Mouse (Mus musculus): ENCODE results near the gene Gm4064. TPM values are rescaled to one million over a fixed set of nuclear protein-coding genes. Genes with fewer than 3 reads are reported as not detected.

Gm4064 gene
- polyA plus RNA-seq (2015; fragmentation: Nextera tagmentation; extraction: Ambion mirVana), result not detected in 2 replicates

DNA sequence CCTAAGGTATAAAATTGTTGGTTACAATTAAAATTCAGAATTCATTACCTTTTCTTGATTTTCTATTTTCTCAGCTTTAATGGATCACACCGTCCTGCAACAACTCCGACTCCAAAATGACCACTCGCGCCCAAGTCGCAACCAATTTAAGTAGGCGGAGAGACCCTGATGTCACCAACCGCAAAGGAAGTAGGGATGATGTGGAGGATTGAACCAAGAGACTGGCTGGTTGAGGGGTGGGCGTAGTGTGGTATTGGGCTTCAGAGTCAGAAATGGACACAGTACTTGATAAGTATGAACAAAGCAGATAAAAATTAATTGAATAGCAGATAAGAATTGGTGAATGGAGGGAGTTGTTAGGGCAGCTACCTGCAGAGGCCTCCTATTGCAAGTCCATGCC lies at the start of gene Gm4064:
Gene Gm4064, minus strand, starts transcription at position 101 of the 400 bp plus-strand sequence.

DNA sequence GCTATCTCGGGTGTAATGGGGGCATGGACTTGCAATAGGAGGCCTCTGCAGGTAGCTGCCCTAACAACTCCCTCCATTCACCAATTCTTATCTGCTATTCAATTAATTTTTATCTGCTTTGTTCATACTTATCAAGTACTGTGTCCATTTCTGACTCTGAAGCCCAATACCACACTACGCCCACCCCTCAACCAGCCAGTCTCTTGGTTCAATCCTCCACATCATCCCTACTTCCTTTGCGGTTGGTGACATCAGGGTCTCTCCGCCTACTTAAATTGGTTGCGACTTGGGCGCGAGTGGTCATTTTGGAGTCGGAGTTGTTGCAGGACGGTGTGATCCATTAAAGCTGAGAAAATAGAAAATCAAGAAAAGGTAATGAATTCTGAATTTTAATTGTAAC lies 34.4 kb upstream of the Gm4064 start, which contains the start of the genes Rbmy and Gm10256:
Gene Rbmy, plus strand, starts transcription at position 301 of the 400 bp plus-strand sequence.
Gene Gm10256, plus strand, starts transcription at position 320 of the 400 bp plus-strand sequence.

Other genes starting within 250 kb of the Gm4064 start
- gene H2al2c, start 197.1 kb downstream of the Gm4064 start, polyA plus RNA-seq (2015; fragmentation: Nextera tagmentation; extraction: Ambion mirVana), result not detected in 2 replicates
- not detected in 2 replicates for gene Sry, start 132.5 kb downstream of the Gm4064 start, polyA plus RNA-seq (2015; fragmentation: Nextera tagmentation; extraction: Ambion mirVana)
- gene H2al2b, start 75.5 kb downstream of the Gm4064 start, polyA plus RNA-seq (2015; fragmentation: Nextera tagmentation; extraction: Ambion mirVana), result not detected in 2 replicates
- gene Rbmy, start 34.5 kb upstream of the Gm4064 start, polyA plus RNA-seq (2015; fragmentation: Nextera tagmentation; extraction: Ambion mirVana), result not detected in 2 replicates
- not detected in 2 replicates for gene Gm10256, start 34.5 kb upstream of the Gm4064 start, polyA plus RNA-seq (2015; fragmentation: Nextera tagmentation; extraction: Ambion mirVana)
- not detected in 2 replicates for gene Gm10352, start 104.8 kb upstream of the Gm4064 start, polyA plus RNA-seq (2015; fragmentation: Nextera tagmentation; extraction: Ambion mirVana)
- not detected in 2 replicates for gene Gm29289, start 136.4 kb upstream of the Gm4064 start, polyA plus RNA-seq (2015; fragmentation: Nextera tagmentation; extraction: Ambion mirVana)

All from urinary bladder, postnatal 0 days (tissue).